Mouse (Mus musculus) adrenal gland, postnatal 4 days (tissue): ENCODE measurements at regions not wholly inside any gene's neighbourhood (a gene's known extent, or its start where the extent isn't known, plus 50 kb on each side); places are given as distances from the start of the nearest gene placed in this dataset.
"Not testable (repeated sequence)": the region's sequence is repeated elsewhere in the genome, so short reads cannot be mapped to it uniquely, and the experiment has no call there.

Experiments used
- DNase-seq, 2 experiments: peaks; one replicate each; pipeline ENCODE4 v3.0.0; 2021 to 2022; ENCODE audit warnings: low spot score in 2 of 2, mixed read lengths in 2 of 2

GRCm38 (mm10) chr8:20812164-20812872 lies 80.2 kb upstream of the Defb33 start:
- DNase-seq = peak in 1 of 2 experiments; percentile 18

GRCm38 (mm10) chr8:20813493-20813892 lies 79.0 kb upstream of the Defb33 start:
- not testable (repeated sequence) for DNase-seq

- peak; percentile 42 to 50 for DNase-seq
Measured at GRCm38 (mm10) chr8:20822434-20822833, 70.0 kb upstream of the Defb33 start.

- DNase-seq = peak; percentile 13
Measured at GRCm38 (mm10) chr8:20823219-20823618, 69.2 kb upstream of the Defb33 start.

- DNase-seq = not testable (repeated sequence)
Measured at GRCm38 (mm10) chr8:20839481-20839880, 53.0 kb upstream of the Defb33 start.
